Mouse (Mus musculus) mouse trophoblast stem cell (cell line): ENCODE measurements around the gene Eid3.

ENCODE experiments used
- in situ Hi-C, 2 experiments: fragments of 300-500 bp; cut with MseI, MboI; formaldehyde crosslinking; loops; 2 replicates in 1 of 2; 3 replicates in 1 of 2; pipeline ENCODE4 v1.15.1; 2025

Gene Eid3

GRCm38 (mm10) chr10:82909382-82909781 is 43.0 kb downstream of the Eid3 start:
- in situ Hi-C loops = loop anchor here in 1 of 2 experiments (25.0 kb wide), 1 partner anchor 603 kb away; no protein-coding TSS in a partner anchor

- in situ Hi-C loops = loop anchor here (10.0 to 25.0 kb wide), 3 partner anchors 275 to 602 kb away; no protein-coding TSS in a partner anchor
Measured at GRCm38 (mm10) chr10:82910198-82910597, 43.8 kb downstream of the Eid3 start.

- in situ Hi-C loops = loop anchor here (10.0 to 25.0 kb wide), 3 partner anchors 272 to 599 kb away; no protein-coding TSS in a partner anchor
Measured at GRCm38 (mm10) chr10:82913238-82913637, 46.8 kb downstream of the Eid3 start.

GRCm38 (mm10) chr10:82913772-82914171 is 47.3 kb downstream of the Eid3 start:
- in situ Hi-C loops = loop anchor here (10.0 to 25.0 kb wide), 3 partner anchors 271 to 599 kb away; no protein-coding TSS in a partner anchor
